Mouse (Mus musculus) frontal cortex, postnatal 14 days (tissue): ENCODE results near the gene Evx2.

Source experiments
- DNase-seq, 2 experiments: peaks; one replicate each; pipeline ENCODE4 v3.0.0; 2022; ENCODE audit warnings: low spot score in 2 of 2

The Evx2 gene

DNA sequence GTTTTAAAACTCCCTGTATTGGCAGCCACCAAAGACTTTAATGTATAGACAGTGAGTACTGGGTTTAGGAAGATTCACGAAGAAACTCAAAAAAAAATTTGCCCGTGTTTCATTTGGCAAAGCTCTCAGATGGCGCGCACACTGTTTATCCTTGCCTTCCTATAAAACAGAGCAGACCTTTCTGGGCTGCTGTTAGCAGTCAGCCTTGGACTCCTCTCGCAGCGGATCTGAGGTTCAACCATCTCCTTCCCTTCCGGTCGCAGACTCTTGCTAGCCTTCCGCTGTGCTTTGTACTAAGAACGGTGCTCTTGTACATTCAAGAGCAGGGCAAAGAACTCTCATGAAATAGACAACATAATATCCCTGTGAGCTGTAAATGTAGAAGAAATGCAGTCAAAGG lies 39.0 kb downstream of the Evx2 start:
- no peak for DNase-seq

DNA sequence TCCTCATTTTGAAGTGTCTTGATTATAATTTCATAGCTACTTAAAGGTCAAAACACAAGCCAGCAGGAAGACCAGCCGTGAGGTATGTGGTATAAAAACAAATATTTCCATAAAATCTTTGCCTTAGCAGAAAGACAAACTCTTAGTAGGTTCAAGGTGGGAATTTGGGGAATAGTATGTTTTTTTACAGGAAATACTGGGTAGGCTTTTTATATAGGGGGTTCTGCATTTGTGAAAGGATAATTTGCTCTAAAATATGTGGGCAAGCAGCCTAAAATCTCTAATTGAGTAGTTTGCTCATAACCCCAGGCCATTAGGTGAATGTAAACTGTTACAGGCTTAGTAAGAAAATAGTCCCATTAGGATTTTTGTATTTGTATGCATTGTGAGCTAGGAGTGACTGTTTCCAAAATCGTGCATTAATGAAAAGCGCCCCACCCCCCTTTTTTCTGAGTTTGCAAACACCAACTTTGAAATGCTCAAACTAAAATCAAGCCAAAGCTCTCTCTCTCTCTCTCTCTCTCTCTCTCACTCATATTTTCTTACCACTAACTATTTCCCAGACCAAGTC lies 39.6 kb downstream of the Evx2 start:
- no peak for DNase-seq

DNA sequence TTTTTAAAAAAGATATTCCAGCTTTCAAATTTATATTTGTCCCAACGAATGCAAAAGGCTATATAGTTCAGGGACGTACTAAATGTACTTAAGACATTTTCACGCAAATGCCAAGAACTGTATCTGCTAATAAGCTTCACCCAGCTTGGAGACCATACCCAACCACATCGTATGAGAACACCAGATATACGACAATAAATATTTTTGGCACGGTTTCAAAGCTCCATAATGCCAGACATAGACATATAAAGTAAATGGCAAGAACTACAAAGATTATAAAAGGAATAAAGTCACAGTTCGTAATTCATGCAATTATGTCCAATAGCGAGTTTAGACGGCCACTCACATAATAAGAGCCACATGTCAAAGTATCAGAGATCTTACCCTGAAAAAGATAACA lies 41.7 kb downstream of the Evx2 start:
- DNase-seq: no peak

DNA sequence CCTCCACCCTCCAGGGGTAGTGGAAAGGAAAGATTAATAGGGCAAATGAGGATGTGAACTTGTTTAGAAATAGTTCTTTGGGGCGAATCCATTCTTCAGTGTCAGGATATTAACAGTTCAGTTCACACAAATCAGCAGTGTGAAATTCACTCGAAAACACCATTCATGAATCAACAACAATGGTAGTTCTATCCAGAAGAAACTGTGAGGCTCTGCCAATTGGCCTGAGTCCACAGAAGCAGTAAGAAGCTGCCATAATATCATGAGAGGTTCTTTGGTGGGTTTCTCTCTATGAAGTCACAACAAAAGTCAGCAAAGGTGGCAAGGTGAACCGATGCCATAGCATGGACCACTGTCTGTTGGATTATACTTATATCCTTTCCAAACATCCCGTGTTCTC lies 48.0 kb downstream of the Evx2 start:
- DNase-seq: no peak

DNA sequence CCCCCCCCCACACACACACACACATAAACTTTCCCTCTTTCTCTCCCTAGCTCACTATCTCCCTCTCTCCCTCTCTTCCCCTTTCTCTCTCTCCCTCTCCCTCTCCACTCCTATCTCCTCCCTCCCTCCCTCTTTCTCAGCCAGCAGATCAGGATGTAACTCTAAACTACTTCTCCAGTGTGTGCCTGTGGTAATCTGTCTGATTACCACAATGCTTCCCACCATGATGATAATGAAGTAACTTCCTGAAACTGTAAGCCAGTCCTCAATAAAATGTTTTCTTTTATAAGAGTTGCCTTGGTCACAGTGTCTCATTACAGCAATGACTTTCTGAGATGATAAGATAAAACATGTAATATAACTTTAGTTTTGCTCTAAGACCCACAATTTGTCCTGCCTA lies 50.0 kb downstream of the Evx2 start:
- DNase-seq: no peak

DNA sequence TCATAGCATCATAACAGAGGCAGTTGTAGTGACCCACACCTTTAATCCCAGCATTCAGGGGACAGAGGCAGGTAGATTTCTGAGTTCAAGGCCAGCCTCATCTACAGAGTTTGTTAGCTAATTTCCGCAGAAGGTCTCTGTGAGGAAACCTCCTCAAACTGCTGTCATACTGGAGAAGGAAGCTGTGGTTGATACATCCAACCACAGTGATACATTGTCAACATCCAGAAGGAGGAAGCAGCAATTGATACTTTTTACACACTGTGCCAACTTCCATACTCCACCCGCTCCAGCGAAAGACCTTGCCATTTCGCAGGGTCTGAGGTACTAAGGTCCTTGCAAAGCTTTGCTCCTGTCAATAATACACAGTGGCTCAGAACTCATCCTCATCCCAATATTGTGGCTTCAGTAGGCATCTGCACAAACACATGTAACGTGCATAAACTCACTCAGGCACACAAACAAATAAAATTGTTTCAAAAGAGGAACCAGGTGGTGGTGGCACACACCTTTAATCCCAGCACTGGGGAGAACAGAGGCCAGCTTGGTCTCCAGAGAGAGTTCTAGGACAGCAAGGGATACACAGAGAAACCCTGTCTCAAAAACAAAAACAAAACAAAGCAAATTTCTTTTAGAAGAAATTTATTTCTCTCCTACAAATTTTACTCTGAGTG lies 53.1 kb downstream of the Evx2 start:
- DNase-seq: no peak

DNA sequence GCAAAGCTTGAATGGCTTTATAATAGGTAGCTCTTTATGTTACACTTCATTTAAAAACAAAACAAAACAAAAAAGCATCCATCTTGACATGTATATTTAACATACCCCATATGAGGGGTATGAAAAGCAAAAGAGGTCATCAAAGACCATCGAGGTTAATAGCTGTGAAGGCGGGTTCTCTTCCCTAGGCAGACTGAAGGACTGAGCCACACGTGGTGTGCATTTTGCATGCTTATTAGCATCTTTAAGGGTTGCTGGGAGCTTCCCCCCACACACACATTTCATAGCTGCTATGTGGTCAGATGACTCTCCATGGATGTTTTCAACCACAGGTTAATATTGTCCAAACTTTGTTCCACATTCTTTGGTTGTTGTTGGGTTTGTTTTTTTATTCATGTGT lies 55.3 kb downstream of the Evx2 start:
- DNase-seq: no peak
